Mouse (Mus musculus) liver, embryonic 14.5 days (tissue): Measurements from ENCODE around the gene Olfr690. TPM values are rescaled to one million over a fixed set of nuclear protein-coding genes. Genes with fewer than 3 reads are reported as not detected.

ENCODE experiments used
- ATAC-seq: fragments of 200-750 bp; cut with Nextera tagmentation; 2 replicates; pipeline ENCODE4 v1.8.0; 2017; ENCODE audit warnings: moderate number of reproducible peaks, mild to moderate bottlenecking, moderate library complexity; ENCODE audit not compliant: insufficient read depth
- DNase-seq, 3 experiments: peaks; one replicate each; pipeline ENCODE4 v3.0.0-alpha.2; 2012 to 2013; ENCODE audit warnings: low read depth in 3 of 3, low spot score in 3 of 3
- H3K27ac ChIP-seq: fragments of 300-500 bp; sonication (generic); 2 replicates; pipeline ENCODE4 v1.5.1; 2014; ENCODE audit warnings: moderate library complexity, mild to moderate bottlenecking, control low read depth, inconsistent platforms
- H3K27me3 ChIP-seq: fragments of 300-500 bp; sonication (generic); 2 replicates; pipeline ENCODE4 v1.6.1; 2014; ENCODE audit warnings: mild to moderate bottlenecking, low read length, moderate library complexity; ENCODE audit not compliant: control insufficient read depth, insufficient read depth
- H3K36me3 ChIP-seq: fragments of 300-500 bp; sonication (generic); replicated peaks from 2 replicates; pipeline ENCODE4 v1.6.1; 2014; ENCODE audit warnings: low read depth; ENCODE audit not compliant: control insufficient read depth, insufficient read depth
- H3K4me1 ChIP-seq, 2 experiments: fragments of 200-500 bp in 1 of 2; fragments of 300-500 bp in 1 of 2; sonication (generic) in 1 of 2; replicated peaks; 2 replicates each; pipeline ENCODE4 v1.6.1; 2012 to 2014; ENCODE audit warnings: antibody characterized with exemption in 1 of 2, inconsistent platforms in 1 of 2, low read length in 1 of 2; ENCODE audit not compliant: control insufficient read depth in 2 of 2, insufficient read depth in 2 of 2
- H3K4me2 ChIP-seq: fragments of 300-500 bp; sonication (generic); 2 replicates; pipeline ENCODE4 v1.6.1; 2014; ENCODE audit warnings: low read depth, mild to moderate bottlenecking, control low read depth, moderate library complexity
- H3K4me3 ChIP-seq, 2 experiments: fragments of 200-500 bp in 1 of 2; fragments of 300-500 bp in 1 of 2; sonication (generic) in 1 of 2; 2 replicates each; pipeline ENCODE4 v1.5.1; 2012 to 2014; ENCODE audit warnings: low read depth in 2 of 2, low read length in 2 of 2, mild to moderate bottlenecking in 2 of 2, control low read depth in 1 of 2, inconsistent platforms in 1 of 2, moderate library complexity in 1 of 2; ENCODE audit not compliant: insufficient read depth in 1 of 2
- H3K9ac ChIP-seq: fragments of 300-500 bp; sonication (generic); replicated peaks from 2 replicates; pipeline ENCODE4 v1.6.1; 2014; ENCODE audit warnings: mild to moderate bottlenecking, control low read depth, moderate library complexity
- H3K9me3 ChIP-seq: fragments of 300-500 bp; sonication (generic); 2 replicates; pipeline ENCODE4 v1.6.1; 2016; ENCODE audit warnings: low read length, mixed read lengths; ENCODE audit not compliant: control insufficient read depth
- CTCF ChIP-seq: IDR thresholded peaks from 2 replicates; pipeline ENCODE4 v1.5.1; 2016; ENCODE audit warnings: antibody characterized with exemption, low read depth, control low read depth
- EP300 ChIP-seq: IDR thresholded peaks from 2 replicates; pipeline ENCODE4 v1.6.1; 2016; ENCODE audit warnings: antibody characterized with exemption, low read depth
- WGBS: fragments of 180-500 bp; shearing (Covaris S2); extraction: QIAGEN DNeasy Blood & Tissue Kit; methylation state at CpG from one replicate; pipeline ENCODE4 v1.1.7; 2014; ENCODE audit not compliant: insufficient replicate concordance; 5-methylcytosine and 5-hydroxymethylcytosine counted together
- polyA plus RNA-seq, 2 experiments: library from polyadenylated mRNA; depleted of rRNA in 1 of 2; stranded (reverse) in 1 of 2; unstranded in 1 of 2; fragments of >200 nt; fragmentation: Nextera tagmentation in 1 of 2; extraction: Ambion mirVana in 1 of 2; gene quantifications; 2 replicates each; pipeline versions ENCODE4 v1.2.1 to v1.2.3; 2012 to 2014

Gene Olfr690
- polyA plus RNA-seq (2012; rRNA removed) (not detected in 2 replicates), polyA plus RNA-seq (2014; fragmentation: Nextera tagmentation; extraction: Ambion mirVana) (not detected in 2 replicates)

- Histone ChIP-seq H3K4me2 (no peak within 1 kb of the TSS), H3K36me3 (no peaks in the 10 kb centered on the region)
- TF ChIP-seq CTCF, result no peak
These were observed at the start of gene Olfr690 for GRCm38 (mm10) chr7:105334004-105334403. Gene Olfr690, minus strand, starts transcription at chr7:105334104.

GRCm38 (mm10) chr7:105380329-105380728 lies 46.4 kb upstream of the Olfr690 start:
- no peak for TF ChIP-seq EP300
- no peak for TF ChIP-seq CTCF
- no peaks in the 10 kb centered on the region for H3K27me3 ChIP-seq
- H3K27ac ChIP-seq, result no peak overlapping the region
- no peaks in the 10 kb centered on the region for H3K9me3 ChIP-seq
- H3K4me1 ChIP-seq, result no peaks in the 10 kb centered on the region
- 78% methylated on average over 3 of the region's 3 CpGs for WGBS
- H3K36me3 ChIP-seq, result peaks cover 14% of the 10 kb centered on the region
- H3K9ac ChIP-seq, result no peak overlapping the region
- DNase-seq, result no peak
- no peak overlapping the region for H3K4me2 ChIP-seq
- no peak overlapping the region for H3K4me3 ChIP-seq
- ATAC-seq, result no peak

More at GRCm38 (mm10) chr7:105334004-105334403, at the start of gene Olfr690:
- no peaks in the 10 kb centered on the region for H3K4me1 ChIP-seq
- H3K27me3 ChIP-seq, result no peaks in the 10 kb centered on the region
- H3K27ac ChIP-seq, result no peak within 1 kb of the TSS
- DNase-seq (no peak), ATAC-seq (no peak)
- no peaks in the 10 kb centered on the region for H3K9me3 ChIP-seq
- H3K9ac ChIP-seq, result no peak within 1 kb of the TSS
- H3K4me3 ChIP-seq, result no peak within 1 kb of the TSS
- WGBS, result 64% methylated on average over 1 of the region's 1 CpGs

DNA sequence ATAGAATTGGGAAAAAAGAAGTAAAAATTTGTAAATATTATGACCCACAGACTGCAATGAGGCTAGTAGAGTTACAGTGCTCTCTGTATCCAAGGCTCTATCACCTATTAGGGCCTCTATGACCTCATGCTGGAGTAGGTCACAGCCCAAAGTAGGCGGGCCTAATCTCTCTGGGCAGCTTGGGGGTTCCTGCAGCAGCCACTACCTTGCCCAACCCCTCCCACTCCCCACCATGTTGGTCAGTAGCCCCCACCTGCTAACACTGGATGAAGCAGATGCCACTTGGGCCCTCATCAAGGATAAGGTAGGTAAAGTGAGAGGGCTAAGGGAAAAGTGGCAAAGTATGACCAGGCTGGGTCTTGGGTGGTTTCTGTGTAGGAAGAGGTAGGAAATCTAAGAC lies 41.0 kb upstream of the Olfr690 start, which contains the start of gene Gm5901:
Gene Gm5901, plus strand, starts transcription at position 173 of the 400 bp plus-strand sequence.
- ATAC-seq, result no peak
- 56% methylated on average over 1 of the region's 1 CpGs for WGBS
- Histone ChIP-seq H3K9me3 (no peaks in the 10 kb centered on the region), H3K36me3 (0 out of 2 replicates have a peak, but pooled peaks cover 3% of the 10 kb centered on the region), H3K4me2 (no peak within 1 kb of the TSS), H3K27ac (no peak within 1 kb of the TSS), H3K9ac (no peak within 1 kb of the TSS), H3K4me1 (peaks cover 0 to 2% of the 10 kb centered on the region in 2 experiments; a peak in 2 of 4 replicates), H3K27me3 (no peaks in the 10 kb centered on the region), H3K4me3 (no peak within 1 kb of the TSS)
- no peak for DNase-seq
- TF ChIP-seq CTCF (no peak), EP300 (no peak)

- DNase-seq (no peak), ATAC-seq (no peak)
- Histone ChIP-seq H3K4me3 (no peak overlapping the region), H3K4me2 (no peak overlapping the region), H3K27me3 (no peaks in the 10 kb centered on the region), H3K9me3 (no peaks in the 10 kb centered on the region), H3K9ac (no peak overlapping the region), H3K36me3 (0 out of 2 replicates have a peak, but pooled peaks cover 3% of the 10 kb centered on the region), H3K27ac (no peak overlapping the region), H3K4me1 (peaks cover 0 to 2% of the 10 kb centered on the region in 2 experiments; a peak in 2 of 4 replicates)
- no peak for TF ChIP-seq EP300
- 80% methylated on average over 3 of the region's 3 CpGs for WGBS
These were observed 40.1 kb upstream of the Olfr690 start for GRCm38 (mm10) chr7:105373976-105374375.

- DNase-seq (no peak), ATAC-seq (0 out of 2 replicates have a peak, but pooled peaks have one; percentile 25)
- 20% methylated on average over 4 of the region's 4 CpGs for WGBS
These were observed 39.6 kb upstream of the Olfr690 start for GRCm38 (mm10) chr7:105373509-105373908.

More at GRCm38 (mm10) chr7:105373509-105373908, 39.6 kb upstream of the Olfr690 start:
- Histone ChIP-seq H3K27ac (no peak overlapping the region), H3K4me2 (no peak overlapping the region), H3K9me3 (no peaks in the 10 kb centered on the region), H3K4me3 (no peak overlapping the region), H3K27me3 (no peaks in the 10 kb centered on the region), H3K36me3 (no peaks in the 10 kb centered on the region), H3K4me1 (peaks cover 0 to 2% of the 10 kb centered on the region in 2 experiments; a peak in 2 of 4 replicates), H3K9ac (no peak overlapping the region)
- TF ChIP-seq CTCF (no peak), EP300 (0 out of 2 replicates have a peak, but pooled peaks have one; percentile 10)
